Mouse (Mus musculus) heart, postnatal 0 days (tissue): Measurements from ENCODE around the gene Slc26a10. TPM values are rescaled to one million over a fixed set of nuclear protein-coding genes. Genes with fewer than 3 reads are reported as not detected.
A peak's percentile ranks its signal among the peaks of the same experiment; 100 is the strongest.
"Not testable (repeated sequence)": the region's sequence is repeated elsewhere in the genome, so short reads cannot be mapped to it uniquely, and the experiment has no call there.

Experiments
- ATAC-seq: fragments of 200-750 bp; cut with Nextera tagmentation; 2 replicates; pipeline ENCODE4 v1.8.0; 2017; ENCODE audit warnings: low read depth, moderate number of reproducible peaks, moderate library complexity; ENCODE audit not compliant: insufficient read depth
- DNase-seq: peaks from one replicate; pipeline ENCODE4 v3.0.0-alpha.2; 2016; ENCODE audit warnings: low spot score
- H3K27ac ChIP-seq: fragments of 300-500 bp; sonication (generic); 2 replicates; pipeline ENCODE4 v1.5.1; 2014; ENCODE audit warnings: low read depth, mild to moderate bottlenecking
- H3K27me3 ChIP-seq: fragments of 300-500 bp; sonication (generic); 2 replicates; pipeline ENCODE4 v1.6.1; 2014; ENCODE audit warnings: low read length, mixed read lengths; ENCODE audit not compliant: control insufficient read depth, insufficient read depth
- H3K36me3 ChIP-seq: fragments of 300-500 bp; sonication (generic); replicated peaks from 2 replicates; pipeline ENCODE4 v1.6.1; 2014; ENCODE audit warnings: low read length, mixed read lengths; ENCODE audit not compliant: control insufficient read depth, insufficient read depth
- H3K4me1 ChIP-seq: fragments of 300-500 bp; sonication (generic); 2 replicates; pipeline ENCODE4 v1.6.1; 2014; ENCODE audit warnings: antibody characterized with exemption; ENCODE audit not compliant: control insufficient read depth, insufficient read depth
- H3K4me2 ChIP-seq: fragments of 300-500 bp; sonication (generic); 2 replicates; pipeline ENCODE4 v1.6.1; 2014; ENCODE audit warnings: low read depth, mild to moderate bottlenecking, low read length, moderate library complexity
- H3K4me3 ChIP-seq: fragments of 300-500 bp; sonication (generic); 2 replicates; pipeline ENCODE4 v1.5.1; 2014; ENCODE audit warnings: low read depth, low read length
- H3K9ac ChIP-seq: fragments of 300-500 bp; sonication (generic); replicated peaks from 2 replicates; pipeline ENCODE4 v1.6.1; 2014; ENCODE audit warnings: low read depth, low read length, mixed read lengths
- H3K9me3 ChIP-seq: fragments of 300-500 bp; sonication (generic); replicated peaks from 2 replicates; pipeline ENCODE4 v1.6.1; 2016; ENCODE audit warnings: low read length; ENCODE audit not compliant: control insufficient read depth
- CTCF ChIP-seq: IDR thresholded peaks from 2 replicates; pipeline ENCODE4 v1.5.1; 2016; ENCODE audit warnings: antibody characterized with exemption, control low read depth, low read depth
- EP300 ChIP-seq: IDR thresholded peaks from 2 replicates; pipeline ENCODE4 v1.6.1; 2016; ENCODE audit warnings: antibody characterized with exemption, low read depth
- WGBS: fragments of 180-500 bp; shearing (Covaris S2); extraction: QIAGEN DNeasy Blood & Tissue Kit; methylation state at CpG from one replicate; pipeline ENCODE4 v1.1.7; 2014; 5-methylcytosine and 5-hydroxymethylcytosine counted together
- polyA plus RNA-seq: library from polyadenylated mRNA; unstranded; fragments of >200 nt; fragmentation: Nextera tagmentation; extraction: Ambion mirVana; gene quantifications from 2 replicates; pipeline ENCODE4 v1.2.1, GENCODE M21; 2015
- total RNA-seq: library from RNA; depleted of rRNA; stranded (reverse); fragments of >200 nt; gene quantifications from 2 replicates; pipeline ENCODE4 v1.2.3, GENCODE M21; 2014; ENCODE audit warnings: low replicate concordance

Gene Slc26a10
- total and polyA plus RNA-seq, 2 experiments from 2014 or later = 23.3 to 61.2 TPM

- DNase-seq (peak; percentile 43), ATAC-seq (peak; percentile 42)
- H3K27ac ChIP-seq = peak overlapping the region; percentile 94
- H3K9ac ChIP-seq = peak overlapping the region; percentile 86
- H3K9me3 ChIP-seq = no peaks in the 10 kb centered on the region
- peaks cover 14% of the 10 kb centered on the region for H3K4me1 ChIP-seq
- H3K4me2 ChIP-seq = peak overlapping the region; percentile 99
- H3K27me3 ChIP-seq = no peaks in the 10 kb centered on the region
- H3K36me3 ChIP-seq = peaks cover 18% of the 10 kb centered on the region
- WGBS = 14% methylated on average over 22 of the region's 22 CpGs
- H3K4me3 ChIP-seq = peak overlapping the region; percentile 98
- TF ChIP-seq EP300 (no peak), CTCF (no peak)
These were observed 14.2 kb upstream of the Slc26a10 start for GRCm38 (mm10) chr10:127194428-127195327.

- TF ChIP-seq CTCF (no peak), EP300 (no peak)
- ATAC-seq (no peak), DNase-seq (no peak)
- Histone ChIP-seq H3K4me3 (no peak overlapping the region), H3K4me1 (peaks cover 22% of the 10 kb centered on the region), H3K27ac (no peak overlapping the region), H3K9me3 (no peaks in the 10 kb centered on the region), H3K4me2 (no peak overlapping the region), H3K9ac (no peak overlapping the region), H3K36me3 (peaks cover 3% of the 10 kb centered on the region; the same call in 1 of the 2 replicates), H3K27me3 (peaks cover 5% of the 10 kb centered on the region)
- WGBS = 90% methylated on average over 9 of the region's 9 CpGs
These were observed 12.6 kb upstream of the Slc26a10 start for GRCm38 (mm10) chr10:127193011-127193410.

- H3K4me1 ChIP-seq = peaks cover 22% of the 10 kb centered on the region
- 57% methylated on average over 1 of the region's 1 CpGs for WGBS
- not testable (repeated sequence) for H3K36me3 ChIP-seq, H3K27me3 ChIP-seq, H3K9me3 ChIP-seq, H3K27ac ChIP-seq, DNase-seq, H3K9ac ChIP-seq, H3K4me2 ChIP-seq, H3K4me3 ChIP-seq, ATAC-seq
These were observed 11.5 kb upstream of the Slc26a10 start for GRCm38 (mm10) chr10:127192057-127192328.

- Histone ChIP-seq H3K27me3 (peaks cover 6% of the 10 kb centered on the region), H3K4me2 (no peak overlapping the region), H3K36me3 (no peaks in the 10 kb centered on the region), H3K4me1 (peaks cover 20% of the 10 kb centered on the region), H3K4me3 (no peak overlapping the region), H3K9me3 (no peaks in the 10 kb centered on the region), H3K27ac (peak overlapping the region; percentile 28), H3K9ac (no peak overlapping the region)
- no peak for DNase-seq
- TF ChIP-seq EP300 (no peak), CTCF (no peak)
- WGBS = 59% methylated on average over 19 of the region's 19 CpGs
- ATAC-seq = no peak
These were observed 11.0 kb upstream of the Slc26a10 start for GRCm38 (mm10) chr10:127191191-127192056.

- Histone ChIP-seq H3K4me2 (peak overlapping the region; percentile 85; the same call in 1 of the 2 replicates), H3K4me1 (peaks cover 14% of the 10 kb centered on the region), H3K9me3 (no peaks in the 10 kb centered on the region), H3K9ac (no peak overlapping the region; the same call in 1 of the 2 replicates), H3K27ac (peak overlapping the region; percentile 31; the same call in 1 of the 2 replicates), H3K36me3 (peaks cover 4% of the 10 kb centered on the region), H3K4me3 (peak overlapping the region; percentile 59), H3K27me3 (peaks cover 6% of the 10 kb centered on the region)
- WGBS = 46% methylated on average over 14 of the region's 14 CpGs
- TF ChIP-seq CTCF (no peak), EP300 (no peak)
- ATAC-seq = no peak
- DNase-seq = no peak
These were observed 10.1 kb upstream of the Slc26a10 start for GRCm38 (mm10) chr10:127190398-127191190.
